Mouse (Mus musculus): ENCODE measurements at regions not wholly inside any gene's neighbourhood (a gene's known extent, or its start where the extent isn't known, plus 50 kb on each side); places are given as distances from the start of the nearest gene placed in this dataset.

- Histone ChIP-seq H3K4me2 (ENCODE audit: low read depth, severe bottlenecking) (no peak overlapping the region), H3K36me3 (ENCODE audit: control insufficient read depth, insufficient read depth, low read length) (no peaks in the 10 kb centered on the region), H3K27ac (replicated peaks; ENCODE audit: low read depth, low read length) (no peak overlapping the region), H3K9me3 (ENCODE audit: control insufficient read depth, low read length) (no peaks in the 10 kb centered on the region), H3K4me3 (ENCODE audit: low read depth, low read length) (no peak overlapping the region), H3K9ac (ENCODE audit: low read length) (no peak overlapping the region), H3K4me1 (ENCODE audit: control insufficient read depth, insufficient read depth, low read length) (no peaks in the 10 kb centered on the region), H3K27me3 (ENCODE audit: control insufficient read depth, insufficient read depth, low read length) (no peaks in the 10 kb centered on the region)
- no peak for ATAC-seq (ENCODE audit: insufficient number of reproducible peaks, low FRiP score, low TSS enrichment, low read depth)
- WGBS: 84% methylated on average over 3 of the region's 3 CpGs
- DNase-seq (ENCODE audit: low spot score): no peak
These were observed 139.7 kb upstream of the Runx1 start for GRCm38 (mm10) chr16:92965651-92966050.

- Histone ChIP-seq H3K27me3 (ENCODE audit: control insufficient read depth, insufficient read depth, low read length) (no peaks in the 10 kb centered on the region), H3K4me1 (ENCODE audit: control insufficient read depth, insufficient read depth, low read length) (no peaks in the 10 kb centered on the region), H3K36me3 (ENCODE audit: control insufficient read depth, insufficient read depth, low read length) (no peaks in the 10 kb centered on the region), H3K9ac (ENCODE audit: low read length) (no peak overlapping the region), H3K9me3 (ENCODE audit: control insufficient read depth, low read length) (no peaks in the 10 kb centered on the region), H3K4me2 (ENCODE audit: low read depth, severe bottlenecking) (no peak overlapping the region), H3K4me3 (ENCODE audit: low read depth, low read length) (no peak overlapping the region), H3K27ac (replicated peaks; ENCODE audit: low read depth, low read length) (no peak overlapping the region)
- DNase-seq (ENCODE audit: low spot score) (no peak), ATAC-seq (ENCODE audit: insufficient number of reproducible peaks, low FRiP score, low TSS enrichment, low read depth) (no peak)
- 93% methylated on average over 4 of the region's 4 CpGs for WGBS
These were observed 137.6 kb upstream of the Runx1 start for GRCm38 (mm10) chr16:92963582-92963981.

GRCm38 (mm10) chr16:92961361-92961760, 135.4 kb upstream of the Runx1 start:
- Histone ChIP-seq H3K27me3 (ENCODE audit: control insufficient read depth, insufficient read depth, low read length) (0 out of 2 replicates have a peak, but pooled peaks cover 3% of the 10 kb centered on the region), H3K9me3 (ENCODE audit: control insufficient read depth, low read length) (no peaks in the 10 kb centered on the region), H3K9ac (ENCODE audit: low read length) (no peak overlapping the region), H3K27ac (replicated peaks; ENCODE audit: low read depth, low read length) (no peak overlapping the region), H3K4me3 (ENCODE audit: low read depth, low read length) (no peak overlapping the region), H3K36me3 (ENCODE audit: control insufficient read depth, insufficient read depth, low read length) (no peaks in the 10 kb centered on the region), H3K4me1 (ENCODE audit: control insufficient read depth, insufficient read depth, low read length) (0 out of 2 replicates have a peak, but pooled peaks cover 2% of the 10 kb centered on the region), H3K4me2 (ENCODE audit: low read depth, severe bottlenecking) (no peak overlapping the region)
- DNase-seq (ENCODE audit: low spot score): no peak
- WGBS: 87% methylated on average over 3 of the region's 3 CpGs
- ATAC-seq (ENCODE audit: insufficient number of reproducible peaks, low FRiP score, low TSS enrichment, low read depth): no peak

GRCm38 (mm10) chr16:92960740-92961139, 134.8 kb upstream of the Runx1 start:
- WGBS: 78% methylated on average over 7 of the region's 7 CpGs
- H3K9ac ChIP-seq (ENCODE audit: low read length): no peak overlapping the region
- H3K4me3 ChIP-seq (ENCODE audit: low read depth, low read length): no peak overlapping the region
- peaks cover 2% of the 10 kb centered on the region; the same call in 1 of the 2 replicates for H3K4me1 ChIP-seq (ENCODE audit: control insufficient read depth, insufficient read depth, low read length)
- no peaks in the 10 kb centered on the region for H3K9me3 ChIP-seq (ENCODE audit: control insufficient read depth, low read length)
- no peak overlapping the region for H3K4me2 ChIP-seq (ENCODE audit: low read depth, severe bottlenecking)
- H3K27ac ChIP-seq (replicated peaks; ENCODE audit: low read depth, low read length): no peak overlapping the region
- ATAC-seq (ENCODE audit: insufficient number of reproducible peaks, low FRiP score, low TSS enrichment, low read depth) (no peak), DNase-seq (ENCODE audit: low spot score) (no peak)
- 0 out of 2 replicates have a peak, but pooled peaks cover 3% of the 10 kb centered on the region for H3K27me3 ChIP-seq (ENCODE audit: control insufficient read depth, insufficient read depth, low read length)
- no peaks in the 10 kb centered on the region for H3K36me3 ChIP-seq (ENCODE audit: control insufficient read depth, insufficient read depth, low read length)

GRCm38 (mm10) chr16:92958967-92959366, 133.0 kb upstream of the Runx1 start:
- H3K4me3 ChIP-seq (ENCODE audit: low read depth, low read length): no peak overlapping the region
- 90% methylated on average over 8 of the region's 8 CpGs for WGBS
- DNase-seq (ENCODE audit: low spot score): no peak

GRCm38 (mm10) chr16:92958146-92958545, 132.2 kb upstream of the Runx1 start:
- 63% methylated on average over 6 of the region's 6 CpGs for WGBS

More at GRCm38 (mm10) chr16:92958967-92959366, 133.0 kb upstream of the Runx1 start:
- Histone ChIP-seq H3K27ac (replicated peaks; ENCODE audit: low read depth, low read length) (no peak overlapping the region), H3K9me3 (ENCODE audit: control insufficient read depth, low read length) (no peaks in the 10 kb centered on the region), H3K27me3 (ENCODE audit: control insufficient read depth, insufficient read depth, low read length) (0 out of 2 replicates have a peak, but pooled peaks cover 3% of the 10 kb centered on the region), H3K9ac (ENCODE audit: low read length) (no peak overlapping the region), H3K4me2 (ENCODE audit: low read depth, severe bottlenecking) (no peak overlapping the region), H3K4me1 (ENCODE audit: control insufficient read depth, insufficient read depth, low read length) (peaks cover 12% of the 10 kb centered on the region; the same call in 1 of the 2 replicates), H3K36me3 (ENCODE audit: control insufficient read depth, insufficient read depth, low read length) (no peaks in the 10 kb centered on the region)
- ATAC-seq (ENCODE audit: insufficient number of reproducible peaks, low FRiP score, low TSS enrichment, low read depth): no peak

GRCm38 (mm10) chr16:92955508-92955907, 129.6 kb upstream of the Runx1 start:
- WGBS: 50% methylated on average over 5 of the region's 5 CpGs
- Histone ChIP-seq H3K4me3 (ENCODE audit: low read depth, low read length) (no peak overlapping the region), H3K4me2 (ENCODE audit: low read depth, severe bottlenecking) (no peak overlapping the region), H3K9ac (ENCODE audit: low read length) (no peak overlapping the region), H3K4me1 (ENCODE audit: control insufficient read depth, insufficient read depth, low read length) (peaks cover 14% of the 10 kb centered on the region; the same call in 1 of the 2 replicates), H3K27me3 (ENCODE audit: control insufficient read depth, insufficient read depth, low read length) (0 out of 2 replicates have a peak, but pooled peaks cover 3% of the 10 kb centered on the region), H3K27ac (replicated peaks; ENCODE audit: low read depth, low read length) (no peak overlapping the region), H3K36me3 (ENCODE audit: control insufficient read depth, insufficient read depth, low read length) (no peaks in the 10 kb centered on the region), H3K9me3 (ENCODE audit: control insufficient read depth, low read length) (no peaks in the 10 kb centered on the region)
- no peak for DNase-seq (ENCODE audit: low spot score)
- no peak for ATAC-seq (ENCODE audit: insufficient number of reproducible peaks, low FRiP score, low TSS enrichment, low read depth)

More at GRCm38 (mm10) chr16:92958146-92958545, 132.2 kb upstream of the Runx1 start:
- H3K36me3 ChIP-seq (ENCODE audit: control insufficient read depth, insufficient read depth, low read length): no peaks in the 10 kb centered on the region
- ATAC-seq (ENCODE audit: insufficient number of reproducible peaks, low FRiP score, low TSS enrichment, low read depth) (no peak), DNase-seq (ENCODE audit: low spot score) (no peak)
- H3K27me3 ChIP-seq (ENCODE audit: control insufficient read depth, insufficient read depth, low read length): 0 out of 2 replicates have a peak, but pooled peaks cover 3% of the 10 kb centered on the region
- no peak overlapping the region for H3K4me2 ChIP-seq (ENCODE audit: low read depth, severe bottlenecking)
- H3K9me3 ChIP-seq (ENCODE audit: control insufficient read depth, low read length): no peaks in the 10 kb centered on the region
- peaks cover 12% of the 10 kb centered on the region; the same call in 1 of the 2 replicates for H3K4me1 ChIP-seq (ENCODE audit: control insufficient read depth, insufficient read depth, low read length)
- H3K4me3 ChIP-seq (ENCODE audit: low read depth, low read length): no peak overlapping the region
- H3K27ac ChIP-seq (replicated peaks; ENCODE audit: low read depth, low read length): no peak overlapping the region
- H3K9ac ChIP-seq (ENCODE audit: low read length): no peak overlapping the region

GRCm38 (mm10) chr16:92955087-92955486, 129.1 kb upstream of the Runx1 start:
- ATAC-seq (ENCODE audit: insufficient number of reproducible peaks, low FRiP score, low TSS enrichment, low read depth) (no peak), DNase-seq (ENCODE audit: low spot score) (no peak)
- WGBS: 96% methylated on average over 4 of the region's 4 CpGs
- Histone ChIP-seq H3K27me3 (ENCODE audit: control insufficient read depth, insufficient read depth, low read length) (0 out of 2 replicates have a peak, but pooled peaks cover 3% of the 10 kb centered on the region), H3K4me3 (ENCODE audit: low read depth, low read length) (no peak overlapping the region), H3K4me2 (ENCODE audit: low read depth, severe bottlenecking) (no peak overlapping the region), H3K36me3 (ENCODE audit: control insufficient read depth, insufficient read depth, low read length) (no peaks in the 10 kb centered on the region), H3K9ac (ENCODE audit: low read length) (no peak overlapping the region), H3K4me1 (ENCODE audit: control insufficient read depth, insufficient read depth, low read length) (peaks cover 14% of the 10 kb centered on the region; the same call in 1 of the 2 replicates), H3K27ac (replicated peaks; ENCODE audit: low read depth, low read length) (no peak overlapping the region), H3K9me3 (ENCODE audit: control insufficient read depth, low read length) (no peaks in the 10 kb centered on the region)

Measured in limb, embryonic 11.5 days (tissue).